Mouse (Mus musculus) ES-E14 (cell line): ENCODE results near the gene Tbc1d8. TPM values are rescaled to one million over a fixed set of nuclear protein-coding genes. Genes with fewer than 3 reads are reported as not detected.

Experiments used
- DNase-seq: peaks from one replicate; pipeline ENCODE4 v3.0.0-alpha.2; 2013; ENCODE audit warnings: low read depth, low spot score
- H3K27ac ChIP-seq: 2 replicates; pipeline ENCODE4 v1.5.1; 2012; ENCODE audit warnings: low read depth, mild to moderate bottlenecking, low read length, moderate library complexity, mixed read lengths; ENCODE audit not compliant: poor library complexity, insufficient read depth, severe bottlenecking
- H3K36me3 ChIP-seq: 2 replicates; pipeline ENCODE4 v1.6.1; 2012; ENCODE audit warnings: mild to moderate bottlenecking, low read length, moderate library complexity, mixed read lengths; ENCODE audit not compliant: control insufficient read depth, poor library complexity, insufficient read depth, severe bottlenecking
- H3K4me1 ChIP-seq, 2 experiments: fragments of 150-350 bp in 1 of 2; sonication (generic) in 1 of 2; 2 replicates each; pipeline ENCODE4 v1.6.1; 2012; ENCODE audit warnings: low read length in 2 of 2, mild to moderate bottlenecking in 1 of 2, mixed read lengths in 1 of 2; ENCODE audit not compliant: control insufficient read depth in 2 of 2, insufficient read depth in 2 of 2, poor library complexity in 1 of 2
- H3K4me3 ChIP-seq, 2 experiments: fragments of 150-350 bp in 1 of 2; sonication (generic) in 1 of 2; 2 replicates each; pipeline ENCODE4 v1.5.1; 2012; ENCODE audit warnings: low read length in 2 of 2, low read depth in 1 of 2, mild to moderate bottlenecking in 1 of 2, mixed read lengths in 1 of 2; ENCODE audit not compliant: insufficient read depth in 1 of 2, poor library complexity in 1 of 2, severe bottlenecking in 1 of 2
- H3K9ac ChIP-seq: 2 replicates; pipeline ENCODE4 v1.6.1; 2012; ENCODE audit warnings: low read depth, mild to moderate bottlenecking, low read length, mixed read lengths; ENCODE audit not compliant: poor library complexity, insufficient read depth, severe bottlenecking
- H3K9me3 ChIP-seq: fragments of 150-350 bp; sonication (generic); 2 replicates; pipeline ENCODE4 v1.6.1; 2012; ENCODE audit warnings: low read depth, mild to moderate bottlenecking, low read length; ENCODE audit not compliant: control insufficient read depth, insufficient read depth
- CHD2 ChIP-seq: IDR thresholded peaks from 2 replicates; pipeline ENCODE4 v1.6.1; 2014; ENCODE audit warnings: mild to moderate bottlenecking, low read depth, low read length, inconsistent platforms
- HCFC1 ChIP-seq: IDR thresholded peaks from 2 replicates; pipeline ENCODE4 v1.6.1; 2012; ENCODE audit warnings: low read length, inconsistent platforms, borderline replicate concordance; ENCODE audit not compliant: insufficient read depth
- MAFK ChIP-seq: IDR thresholded peaks from 2 replicates; pipeline ENCODE4 v1.6.1; 2014; ENCODE audit warnings: mild to moderate bottlenecking, low read depth, low read length, inconsistent platforms; ENCODE audit not compliant: insufficient read depth
- ZC3H11A ChIP-seq: IDR thresholded peaks from 2 replicates; pipeline ENCODE4 v1.6.1; 2012; ENCODE audit warnings: low read depth, mild to moderate bottlenecking, inconsistent platforms, low read length, borderline replicate concordance
- ZNF384 ChIP-seq: IDR thresholded peaks from 2 replicates; pipeline ENCODE4 v1.6.1; 2012; ENCODE audit warnings: low read depth, low read length, inconsistent platforms
- in situ Hi-C, 2 experiments: fragments of 600-800 bp; cut with MboI; formaldehyde crosslinking; loops; one replicate each; pipeline ENCODE4 v1.15.1; 2025; ENCODE audit warnings: low sequenced_read_pairs in 2 of 2, inconsistent platforms in 1 of 2; ENCODE audit not compliant: unreplicated experiment in 2 of 2
- total RNA-seq: library from RNA; depleted of rRNA; stranded (reverse); fragments of 300-350 nt; gene quantifications from 2 replicates; pipeline ENCODE4 v1.2.3, GENCODE M21; 2012

The Tbc1d8 gene
- total RNA-seq, 1 experiment: 6.1 TPM

- no peak for DNase-seq
- Histone ChIP-seq H3K4me1 (no peaks in the 10 kb centered on the region), H3K9me3 (no peaks in the 10 kb centered on the region), H3K27ac (no peak overlapping the region), H3K9ac (no peak overlapping the region), H3K36me3 (no peaks in the 10 kb centered on the region), H3K4me3 (no peak overlapping the region)
- TF ChIP-seq HCFC1: no peak
- no peak for TF ChIP-seq ZNF384
- TF ChIP-seq CHD2: no peak
- TF ChIP-seq ZC3H11A: no peak
- no peak for TF ChIP-seq MAFK
- in situ Hi-C loops: no loop called here
Observed at GRCm38 (mm10) chr1:39438629-39439028, 39.9 kb downstream of the Tbc1d8 start.

- no peaks in the 10 kb centered on the region for H3K36me3 ChIP-seq
- no peak for DNase-seq
- no peak overlapping the region for H3K4me3 ChIP-seq
- H3K9me3 ChIP-seq: no peaks in the 10 kb centered on the region
- H3K4me1 ChIP-seq: peaks cover 7 to 11% of the 10 kb centered on the region in 2 experiments; a peak in 3 of 4 replicates
- H3K27ac ChIP-seq: no peak overlapping the region
- H3K9ac ChIP-seq: no peak overlapping the region
- TF ChIP-seq CHD2: no peak
- no peak for TF ChIP-seq HCFC1
- no peak for TF ChIP-seq MAFK
- no peak for TF ChIP-seq ZNF384
- TF ChIP-seq ZC3H11A: no peak
- in situ Hi-C loops: no loop called here
Observed at GRCm38 (mm10) chr1:39434264-39434663, 44.3 kb downstream of the Tbc1d8 start.

- Histone ChIP-seq H3K36me3 (peaks cover 3% of the 10 kb centered on the region; the same call in 1 of the 2 replicates), H3K4me3 (no peak overlapping the region), H3K27ac (no peak overlapping the region), H3K4me1 (peaks cover 7 to 11% of the 10 kb centered on the region in 2 experiments; a peak in 3 of 4 replicates), H3K9ac (no peak overlapping the region), H3K9me3 (no peaks in the 10 kb centered on the region)
- DNase-seq: no peak
- in situ Hi-C loops: no loop called here
- TF ChIP-seq ZC3H11A (no peak), MAFK (no peak)
Observed at GRCm38 (mm10) chr1:39430020-39430419, 48.5 kb downstream of the Tbc1d8 start.

- no peak overlapping the region for H3K9ac ChIP-seq
- H3K4me3 ChIP-seq: no peak overlapping the region
- peaks cover 9 to 14% of the 10 kb centered on the region in 2 experiments; a peak in 3 of 4 replicates for H3K4me1 ChIP-seq
- in situ Hi-C loops: no loop called here
- no peak for TF ChIP-seq ZNF384
- no peak for TF ChIP-seq HCFC1
- no peak for TF ChIP-seq CHD2
- TF ChIP-seq MAFK: no peak
- TF ChIP-seq ZC3H11A: no peak
- no peaks in the 10 kb centered on the region for H3K9me3 ChIP-seq
- peaks cover 3% of the 10 kb centered on the region; the same call in 1 of the 2 replicates for H3K36me3 ChIP-seq
- H3K27ac ChIP-seq: no peak overlapping the region
- DNase-seq: no peak
Observed at GRCm38 (mm10) chr1:39429015-39429414, 49.5 kb downstream of the Tbc1d8 start.

- H3K36me3 ChIP-seq: peaks cover 3% of the 10 kb centered on the region; the same call in 1 of the 2 replicates
- H3K27ac ChIP-seq: no peak overlapping the region
Observed at GRCm38 (mm10) chr1:39428280-39428679, 50.3 kb downstream of the Tbc1d8 start.

More at GRCm38 (mm10) chr1:39428280-39428679, 50.3 kb downstream of the Tbc1d8 start:
- in situ Hi-C loops: no loop called here
- H3K9me3 ChIP-seq: no peaks in the 10 kb centered on the region
- no peak for DNase-seq
- H3K9ac ChIP-seq: no peak overlapping the region
- TF ChIP-seq MAFK (no peak), CHD2 (no peak), HCFC1 (no peak), ZC3H11A (no peak), ZNF384 (no peak)
- peaks cover 11 to 14% of the 10 kb centered on the region in 2 experiments; a peak in 3 of 4 replicates for H3K4me1 ChIP-seq
- H3K4me3 ChIP-seq: no peak overlapping the region
